Mouse (Mus musculus): ENCODE results near the gene Dstyk.

Dstyk gene

GRCm38 (mm10) chr1:132417319-132418251 lies at the start of gene Dstyk:
TSS of gene Dstyk (plus strand) at chr1:132417555.
- peak; percentile 93 for DNase-seq (ENCODE audit: low spot score)

- peak; percentile 89 for DNase-seq (ENCODE audit: low spot score)
Measured at GRCm38 (mm10) chr1:132367692-132368506, 49.5 kb upstream of the Dstyk start.

GRCm38 (mm10) chr1:132370681-132371173 lies 46.6 kb upstream of the Dstyk start:
- DNase-seq (ENCODE audit: low spot score): no peak

GRCm38 (mm10) chr1:132371298-132372081 lies 45.9 kb upstream of the Dstyk start:
- DNase-seq (ENCODE audit: low spot score): no peak

GRCm38 (mm10) chr1:132372354-132372753 lies 45.0 kb upstream of the Dstyk start:
- DNase-seq (ENCODE audit: low spot score): no peak

- DNase-seq (ENCODE audit: low spot score): no peak
Measured at GRCm38 (mm10) chr1:132372896-132373534, 44.3 kb upstream of the Dstyk start.

- no peak for DNase-seq (ENCODE audit: low spot score)
Measured at GRCm38 (mm10) chr1:132374140-132374872, 43.0 kb upstream of the Dstyk start.

GRCm38 (mm10) chr1:132374873-132375244 lies 42.5 kb upstream of the Dstyk start:
- no peak for DNase-seq (ENCODE audit: low spot score)

- peak; percentile 66 for DNase-seq (ENCODE audit: low spot score)
Measured at GRCm38 (mm10) chr1:132375256-132375655, 42.1 kb upstream of the Dstyk start.

- DNase-seq (ENCODE audit: low spot score): no peak
Measured at GRCm38 (mm10) chr1:132376211-132377054, 40.9 kb upstream of the Dstyk start.

- DNase-seq (ENCODE audit: low spot score): no peak
Measured at GRCm38 (mm10) chr1:132377055-132377365, 40.3 kb upstream of the Dstyk start.

GRCm38 (mm10) chr1:132377811-132378210 lies 39.5 kb upstream of the Dstyk start:
- DNase-seq (ENCODE audit: low spot score): no peak

- no peak for DNase-seq (ENCODE audit: low spot score)
Measured at GRCm38 (mm10) chr1:132380550-132381100, 36.7 kb upstream of the Dstyk start.

GRCm38 (mm10) chr1:132381929-132382328 lies 35.4 kb upstream of the Dstyk start:
- peak; percentile 15 for DNase-seq (ENCODE audit: low spot score)

GRCm38 (mm10) chr1:132384001-132384554 lies 33.3 kb upstream of the Dstyk start:
- DNase-seq (ENCODE audit: low spot score): peak; percentile 53

GRCm38 (mm10) chr1:132385266-132385665 lies 32.1 kb upstream of the Dstyk start:
- no peak for DNase-seq (ENCODE audit: low spot score)

GRCm38 (mm10) chr1:132385711-132386110 lies 31.6 kb upstream of the Dstyk start:
- DNase-seq (ENCODE audit: low spot score): no peak

GRCm38 (mm10) chr1:132386266-132386665 lies 31.1 kb upstream of the Dstyk start:
- DNase-seq (ENCODE audit: low spot score): peak; percentile 69

- peak; percentile 59 for DNase-seq (ENCODE audit: low spot score)
Measured at GRCm38 (mm10) chr1:132387943-132388342, 29.4 kb upstream of the Dstyk start.

Measured in layer of hippocampus, adult 11-12 months (tissue).